Mouse (Mus musculus): ENCODE results near the gene Icos. TPM values are rescaled to one million over a fixed set of nuclear protein-coding genes. Genes with fewer than 3 reads are reported as not detected.
A peak's percentile ranks its signal among the peaks of the same experiment; 100 is the strongest.

The Icos gene
- total RNA-seq, 2 experiments from 2014 or later = not detected

DNA sequence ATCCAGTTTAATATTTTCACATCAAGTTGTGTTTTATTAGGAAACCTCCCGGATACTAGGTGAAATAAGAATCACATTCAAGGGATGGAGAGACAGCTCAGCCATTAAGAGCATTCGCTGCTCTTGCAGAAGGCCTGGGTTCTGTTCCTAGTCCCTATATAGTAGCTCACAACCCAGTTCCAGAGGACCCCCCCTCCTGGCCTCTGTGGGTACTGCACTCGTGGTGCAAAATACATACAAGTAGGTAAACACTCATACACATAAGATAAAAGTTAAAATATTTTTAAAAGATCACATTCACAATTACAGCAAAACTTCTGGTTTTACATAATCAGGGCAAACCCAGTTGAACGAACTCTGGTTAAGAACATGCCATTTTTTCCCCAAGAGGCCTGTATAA is 15.6 kb upstream of the Icos start:
- DNase-seq (ENCODE audit: low spot score) = no peak

DNA sequence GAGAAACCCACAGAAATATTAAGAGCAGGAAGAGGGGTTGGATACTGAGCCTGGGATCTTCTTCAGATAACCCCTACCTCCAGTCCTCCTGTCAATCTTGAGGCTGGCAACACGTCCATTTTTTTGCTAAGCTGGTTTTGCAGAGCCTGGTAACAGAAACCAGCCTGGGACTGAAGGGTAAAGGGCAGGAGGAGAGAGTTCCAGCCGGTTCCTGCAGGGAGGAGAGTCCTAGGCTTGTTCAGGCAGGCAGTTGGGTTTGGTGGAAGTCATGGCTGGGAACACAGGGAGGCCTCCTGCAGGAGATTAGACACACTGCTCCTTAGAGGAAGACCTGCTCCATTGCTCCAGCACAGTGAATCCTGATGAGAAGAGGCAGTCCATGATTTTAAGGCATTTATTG is 10.2 kb upstream of the Icos start:
- no peak for DNase-seq (ENCODE audit: low spot score)

DNA sequence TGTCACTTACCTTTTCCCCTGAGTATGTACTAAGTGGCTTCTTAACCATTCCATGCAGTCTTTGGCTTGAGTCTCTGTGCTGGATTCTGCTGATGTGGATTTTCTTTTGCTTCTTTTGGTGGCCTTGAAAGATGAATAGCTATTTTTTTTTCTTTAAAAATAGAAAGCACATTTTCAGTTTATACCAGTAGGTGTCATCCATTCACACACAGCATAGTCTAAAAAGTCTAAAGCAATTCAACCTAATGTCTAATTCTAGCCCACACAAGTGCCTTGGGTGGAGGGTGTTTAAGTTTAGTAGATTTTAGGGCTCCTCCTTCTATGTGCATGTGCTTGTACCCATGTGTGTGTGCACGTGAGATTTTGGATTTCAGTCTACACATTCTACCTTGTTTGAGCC is 6.9 kb upstream of the Icos start:
- DNase-seq (ENCODE audit: low spot score) = no peak

DNA sequence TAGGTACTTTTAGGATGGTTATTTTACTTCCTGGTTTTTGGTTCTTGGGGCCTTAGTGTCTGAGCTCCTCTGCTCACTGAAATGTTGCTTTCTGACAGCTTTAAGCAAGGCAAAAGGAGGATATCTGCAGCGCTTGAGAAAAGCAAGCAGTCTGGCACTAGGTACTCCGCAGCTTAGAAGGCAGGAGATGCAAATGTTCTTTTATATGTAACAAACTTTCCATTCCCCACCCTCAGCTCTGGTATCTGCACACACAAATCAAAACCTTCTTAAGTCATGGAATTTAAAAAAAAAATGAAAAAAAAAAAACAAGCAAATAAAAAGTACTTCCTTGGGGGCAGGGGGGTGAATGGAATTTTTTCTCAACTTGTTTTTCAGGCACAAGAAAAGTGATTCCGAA is 3.5 kb upstream of the Icos start:
- no peak for DNase-seq (ENCODE audit: low spot score)

DNA sequence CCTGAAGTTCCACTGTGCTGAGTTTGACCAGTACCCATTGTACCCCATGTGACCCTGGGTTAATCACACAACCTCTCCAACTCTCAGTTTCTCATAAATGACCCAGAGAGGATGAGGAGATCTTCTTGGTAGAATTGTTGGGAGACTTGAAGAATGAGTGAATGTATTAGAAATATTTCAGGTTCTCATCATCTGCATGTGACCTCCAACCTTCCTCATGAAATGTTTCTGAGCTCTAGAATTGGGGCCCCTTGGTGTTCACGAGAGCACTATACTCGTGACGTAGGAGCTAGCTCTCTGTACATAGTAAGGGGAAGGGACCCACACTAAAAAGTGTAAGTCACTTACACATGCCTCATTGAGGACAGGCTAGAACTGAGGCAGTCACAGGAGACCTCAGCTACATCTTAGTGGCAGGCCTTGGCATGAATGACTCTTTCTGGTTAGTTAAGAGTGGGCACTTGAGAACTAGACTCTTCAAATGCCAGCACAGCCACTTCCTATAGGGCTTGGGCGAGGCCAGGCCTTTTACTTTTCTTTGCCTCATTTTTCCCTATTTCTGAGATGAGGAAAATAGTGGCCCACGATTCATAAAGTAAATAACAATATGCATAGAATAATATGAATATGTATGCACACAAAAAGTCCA is 2.0 kb upstream of the Icos start:
- DNase-seq (ENCODE audit: low spot score) = no peak

DNA sequence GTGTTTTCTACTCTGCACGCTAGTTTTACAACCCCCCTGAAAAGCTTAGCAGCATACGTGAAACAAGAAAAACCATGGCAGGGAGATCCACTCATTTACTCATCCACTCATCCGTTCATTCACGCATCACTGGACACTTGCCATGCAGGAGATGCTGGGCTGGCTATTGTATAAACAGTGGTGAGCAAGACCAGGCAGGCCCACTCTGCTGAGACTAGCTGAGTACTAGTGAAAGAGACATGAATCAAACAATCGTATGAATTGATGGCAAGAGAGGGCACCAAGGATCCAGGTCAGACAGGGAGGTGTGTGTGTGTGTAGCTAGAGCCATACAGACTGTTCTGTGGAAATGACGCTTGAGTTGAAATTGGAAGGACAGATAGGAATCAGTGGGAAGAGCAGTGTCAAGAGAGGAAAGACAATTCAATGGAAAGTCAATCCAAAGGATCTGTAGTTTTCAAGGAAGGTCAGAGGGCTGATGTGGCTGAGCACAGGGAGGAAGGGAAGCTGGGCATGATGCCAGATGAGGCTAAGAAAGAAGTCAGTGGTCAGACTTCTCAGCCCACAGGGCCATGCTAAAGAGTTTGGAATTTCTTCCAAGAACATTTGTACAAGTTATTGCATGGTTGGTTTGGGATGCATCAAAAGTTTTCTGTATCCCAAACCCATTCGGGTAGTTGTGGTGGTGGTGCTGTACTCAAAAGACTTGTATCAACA is 1.6 kb downstream of the Icos start:
- DNase-seq (ENCODE audit: low spot score) = no peak

- no peak for DNase-seq (ENCODE audit: low spot score)
Observed at GRCm38 (mm10) chr1:60979843-60980235, 2.1 kb downstream of the Icos start.

DNA sequence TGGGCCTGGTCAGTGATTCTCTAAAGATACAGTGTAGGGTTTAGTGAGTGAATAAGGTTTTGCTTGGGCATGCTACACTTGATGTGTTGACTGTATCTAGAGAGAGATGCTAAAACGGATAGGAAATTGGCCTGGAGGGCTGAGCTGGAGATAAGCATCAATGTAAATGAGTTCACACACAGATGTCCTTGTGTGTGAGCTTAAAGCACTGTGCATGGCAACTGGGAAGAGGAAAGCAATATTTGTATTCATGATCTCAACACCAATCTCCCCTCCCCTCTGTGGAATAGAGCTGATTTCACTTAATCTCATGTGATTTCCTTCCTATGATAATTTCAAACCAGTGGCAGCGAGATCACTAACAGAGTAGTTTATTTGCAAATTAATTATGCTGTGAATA is 7.3 kb downstream of the Icos start:
- no peak for DNase-seq (ENCODE audit: low spot score)

DNA sequence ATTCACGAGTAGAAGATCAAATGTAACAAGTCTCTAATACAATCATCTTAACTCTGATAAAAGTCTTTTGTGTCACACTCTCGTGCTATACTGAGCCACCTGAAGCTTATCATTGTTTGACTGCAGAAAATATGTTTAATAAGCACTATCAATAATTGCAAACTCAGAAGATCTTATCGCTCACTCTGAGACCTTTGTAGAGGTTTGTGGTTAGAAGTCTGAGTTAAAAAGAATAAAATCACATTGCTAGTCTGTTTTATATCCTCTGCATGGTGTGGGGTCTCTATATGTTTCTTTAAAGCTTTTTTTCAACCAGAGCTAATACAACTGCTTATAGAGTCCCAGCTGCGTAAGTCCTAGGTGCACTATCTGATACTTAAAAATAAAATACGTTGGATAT is 8.4 kb downstream of the Icos start:
- DNase-seq (ENCODE audit: low spot score) = no peak

GRCm38 (mm10) chr1:60989086-60989485 is 11.4 kb downstream of the Icos start:
- DNase-seq (ENCODE audit: low spot score) = no peak

DNA sequence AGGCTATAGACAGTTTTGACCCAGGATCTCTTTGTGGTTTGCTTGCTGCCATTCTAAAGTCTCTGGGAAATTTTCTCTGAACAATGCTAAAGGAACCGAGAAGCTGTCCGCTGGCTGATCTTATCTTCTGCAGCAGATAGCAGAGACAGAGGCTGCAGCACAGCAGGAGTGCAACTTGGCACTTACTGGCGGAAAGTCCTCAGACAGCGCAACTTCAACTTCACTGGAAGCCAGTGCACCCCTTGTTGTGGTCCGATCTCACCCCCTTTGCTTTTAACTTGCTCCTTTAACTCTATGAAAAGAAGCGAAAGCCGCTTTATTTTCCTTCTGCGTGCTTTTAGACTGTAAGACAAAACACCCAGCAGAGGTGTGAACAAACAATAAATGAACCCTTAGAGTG is 12.6 kb downstream of the Icos start:
- no peak for DNase-seq (ENCODE audit: low spot score)

- no peak for DNase-seq (ENCODE audit: low spot score)
Observed at GRCm38 (mm10) chr1:60998008-60998557, 20.4 kb downstream of the Icos start.

DNA sequence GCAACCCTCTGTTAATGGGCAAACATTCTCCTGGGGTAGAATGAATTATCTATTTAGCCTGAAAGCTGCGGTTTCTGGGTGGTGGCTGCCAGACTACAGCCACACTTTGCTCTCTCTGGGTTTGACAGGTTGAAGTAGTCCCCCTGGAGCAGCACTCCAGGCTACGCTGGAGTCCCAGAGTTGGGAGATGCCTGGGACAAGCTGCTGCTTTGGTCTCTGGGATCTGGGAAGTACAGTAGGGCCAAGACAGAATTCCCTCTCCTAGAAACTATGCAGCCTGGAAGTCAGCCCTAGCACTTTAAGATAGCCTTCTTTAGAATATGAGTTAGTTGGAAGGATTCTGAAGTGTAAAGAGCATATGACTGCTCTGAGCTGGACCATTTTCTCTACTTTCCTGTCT is 21.0 kb downstream of the Icos start:
- no peak for DNase-seq (ENCODE audit: low spot score)

DNA sequence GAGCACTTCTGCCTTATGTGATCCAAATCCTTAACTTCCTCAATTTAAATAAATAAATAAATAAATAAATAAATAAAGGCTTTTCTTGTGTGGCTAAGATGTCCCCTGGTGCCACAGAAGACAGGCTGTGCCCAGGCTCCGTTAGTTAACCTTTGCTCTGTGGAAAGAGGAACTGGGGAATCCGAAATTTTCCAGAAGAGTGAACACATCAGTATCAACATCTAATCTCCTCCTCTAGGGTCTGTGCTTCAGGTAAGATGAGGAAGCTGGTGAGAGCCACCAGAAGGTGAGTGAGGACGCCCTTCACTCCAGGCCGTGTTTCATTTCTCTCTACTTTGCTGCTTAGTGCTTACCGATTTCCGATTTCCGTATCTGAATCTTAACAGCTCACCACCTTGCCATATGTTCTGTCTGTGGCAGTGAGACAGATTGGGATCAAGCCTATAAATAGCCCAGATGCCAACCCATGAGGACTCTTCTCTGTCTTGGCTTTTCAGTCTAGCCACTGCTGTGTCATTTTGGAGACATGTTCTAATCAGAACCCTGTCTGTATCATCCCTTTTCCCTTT is 24.1 kb downstream of the Icos start:
- DNase-seq (ENCODE audit: low spot score) = no peak

- no peak for DNase-seq (ENCODE audit: low spot score)
Observed at GRCm38 (mm10) chr1:61006229-61006628, 28.5 kb downstream of the Icos start.

DNA sequence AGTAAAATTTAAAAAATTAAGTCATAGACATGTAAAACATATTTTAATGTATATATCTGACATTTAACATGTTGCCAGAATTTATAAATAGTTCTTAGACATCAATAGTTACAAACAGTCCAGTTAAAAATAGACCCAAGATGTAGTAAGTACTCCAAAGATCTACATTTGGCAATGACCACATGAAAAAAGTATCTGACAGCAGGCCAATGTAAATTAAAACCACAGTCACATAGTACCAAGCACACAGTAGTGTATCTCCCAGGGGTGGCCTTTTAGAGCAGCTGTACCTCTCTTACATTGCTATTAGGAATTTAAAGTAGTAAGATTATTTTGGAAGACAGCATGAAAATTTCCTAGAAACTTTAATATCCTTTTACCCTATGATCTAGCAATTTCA is 29.8 kb downstream of the Icos start:
- peak; percentile 45 for DNase-seq (ENCODE audit: low spot score)

DNA sequence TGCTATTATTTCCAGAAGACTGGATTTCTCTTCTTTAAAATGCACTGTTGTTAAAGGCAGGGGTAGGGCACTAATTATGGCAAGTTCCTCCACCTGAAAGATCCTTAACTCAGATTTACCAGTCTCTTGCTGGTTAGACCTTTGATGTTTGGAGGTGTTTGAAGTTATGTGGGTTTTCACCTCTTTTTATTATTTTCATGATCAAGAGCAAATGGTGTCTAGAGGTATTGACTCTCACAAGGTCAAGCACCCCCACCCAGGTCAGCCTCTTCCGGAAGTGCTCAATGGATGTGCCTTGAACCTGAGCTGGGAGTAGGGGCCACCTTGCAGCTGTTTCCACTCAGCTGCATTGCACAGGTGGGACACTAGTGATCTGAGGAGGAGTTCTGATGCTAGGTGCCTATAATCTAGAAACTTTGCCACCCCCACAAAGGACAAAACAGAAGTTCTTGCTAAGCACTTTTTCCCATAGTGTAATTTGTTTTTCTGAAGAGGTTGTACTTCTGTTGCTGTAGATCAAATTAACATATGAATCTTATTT is 38.9 kb downstream of the Icos start:
- DNase-seq (ENCODE audit: low spot score) = no peak

GRCm38 (mm10) chr1:61026712-61027111 is 49.0 kb downstream of the Icos start:
- no peak for DNase-seq (ENCODE audit: low spot score)

DNA sequence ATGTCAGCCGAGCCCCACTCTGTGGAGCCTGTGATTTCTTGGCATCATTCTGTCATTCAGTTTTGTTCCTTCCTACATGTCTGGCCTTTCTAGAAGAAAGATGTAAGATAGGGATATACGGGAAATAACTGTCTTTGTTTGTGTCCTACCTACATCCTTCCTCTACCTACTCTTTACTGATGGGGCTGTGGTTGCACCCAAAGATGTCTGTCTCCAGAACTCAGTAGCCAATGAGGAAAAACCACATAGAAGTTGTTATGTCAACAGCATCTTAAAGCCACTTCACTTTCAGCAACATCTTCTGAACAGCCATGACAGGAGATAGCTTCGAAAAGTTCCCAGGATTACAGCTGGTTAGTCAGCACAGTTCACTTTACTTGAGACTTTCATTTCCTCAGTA is 49.8 kb downstream of the Icos start:
- no peak for DNase-seq (ENCODE audit: low spot score)

- DNase-seq (ENCODE audit: low spot score) = no peak
Observed at GRCm38 (mm10) chr1:61029919-61030318, 52.2 kb downstream of the Icos start.

GRCm38 (mm10) chr1:61030532-61030931 is 52.8 kb downstream of the Icos start:
- no peak for DNase-seq (ENCODE audit: low spot score)

- no peak for DNase-seq (ENCODE audit: low spot score)
Observed at GRCm38 (mm10) chr1:61035270-61035669, 57.5 kb downstream of the Icos start.

GRCm38 (mm10) chr1:61038223-61038622 is 60.5 kb downstream of the Icos start:
- DNase-seq (ENCODE audit: low spot score) = no peak
